Mouse (Mus musculus) MEL (cell line): ENCODE measurements around the gene Sell.

Experiments
- GABPA ChIP-seq: IDR thresholded peaks from 2 replicates; pipeline ENCODE4 v1.6.1; 2012; ENCODE audit warnings: low read depth, mild to moderate bottlenecking, inconsistent platforms, low read length, improper control_type of control experiment, moderate library complexity
- POLR2A ChIP-seq, 2 experiments: IDR thresholded peaks; 2 replicates each; pipeline ENCODE4 v1.6.1; 2011 to 2012; ENCODE audit warnings: low read length in 2 of 2, mild to moderate bottlenecking in 2 of 2, control low read depth in 1 of 2, improper control_type of control experiment in 1 of 2, low read depth in 1 of 2, moderate library complexity in 1 of 2; ENCODE audit not compliant: control insufficient read depth in 1 of 2, insufficient read depth in 1 of 2, poor library complexity in 1 of 2
- POLR2AphosphoS2 ChIP-seq: IDR thresholded peaks from 2 replicates; pipeline ENCODE4 v1.6.1; 2011; ENCODE audit warnings: low read length, improper control_type of control experiment
- ZC3H11A ChIP-seq: IDR thresholded peaks from 2 replicates; pipeline ENCODE4 v1.6.1; 2012; ENCODE audit warnings: low read depth, mild to moderate bottlenecking, inconsistent platforms, low read length, improper control_type of control experiment

- TF ChIP-seq GABPA (no peak), POLR2AphosphoS2 (no peak), ZC3H11A (no peak), POLR2A (IDR thresholded peaks at IDR 0.05; ENCODE audit: control insufficient read depth in 1 of 2, insufficient read depth in 1 of 2, low read depth in 1 of 2, low read length in 2 of 2, poor library complexity in 1 of 2) (no peak)
These were observed 25.0 kb downstream of the Sell start for GRCm38 (mm10) chr1:164086797-164087196.
